Mouse (Mus musculus): ENCODE measurements at regions not wholly inside any gene's neighbourhood (a gene's known extent, or its start where the extent isn't known, plus 50 kb on each side); places are given as distances from the start of the nearest gene placed in this dataset.

- no peak for ATAC-seq (replicated peaks; ENCODE audit: low FRiP score)
- Histone ChIP-seq H3K27me3 (no peaks in the 10 kb centered on the region), H3K4me2 (no peak overlapping the region), H3K27ac (no peak overlapping the region), H3K9ac (no peak overlapping the region), H3K36me3 (no peaks in the 10 kb centered on the region), H3K4me1 (no peaks in the 10 kb centered on the region), H3K9me3 (replicated peaks) (no peaks in the 10 kb centered on the region), H3K4me3 (replicated peaks) (no peak overlapping the region)
- 56% methylated on average over 6 of the region's 6 CpGs for WGBS
Measured at GRCm38 (mm10) chr19:21337201-21337600, 65.1 kb downstream of the Zfand5 start.

GRCm38 (mm10) chr19:21340563-21340962 is 68.5 kb downstream of the Zfand5 start:
- H3K27me3 ChIP-seq = no peaks in the 10 kb centered on the region
- no peak overlapping the region for H3K4me3 ChIP-seq (replicated peaks)
- 43% methylated on average over 8 of the region's 8 CpGs for WGBS
- no peak overlapping the region for H3K9ac ChIP-seq
- H3K4me1 ChIP-seq = no peaks in the 10 kb centered on the region
- peak overlapping the region; percentile 24 for H3K4me2 ChIP-seq
- ATAC-seq (replicated peaks; ENCODE audit: low FRiP score) = peak; percentile 88
- H3K36me3 ChIP-seq = no peaks in the 10 kb centered on the region
- H3K9me3 ChIP-seq (replicated peaks) = no peaks in the 10 kb centered on the region
- no peak overlapping the region for H3K27ac ChIP-seq
